Mouse (Mus musculus) gastrocnemius, postnatal 14 days (tissue): ENCODE measurements around the gene Klf7. TPM values are rescaled to one million over a fixed set of nuclear protein-coding genes. Genes with fewer than 3 reads are reported as not detected.
A peak's percentile ranks its signal among the peaks of the same experiment; 100 is the strongest.

ENCODE experiments used
- DNase-seq: peaks from one replicate; pipeline ENCODE4 v3.0.0; 2021; ENCODE audit warnings: mixed read lengths
- intact Hi-C: fragments of 180-260 bp; cut with DNase I; formaldehyde crosslinking; loops from one replicate; pipeline ENCODE4 v1.15.1; 2025; ENCODE audit warnings: low total_unique reads
- microRNA-seq, 2 experiments: library from miRNA; unstranded; fragments of <30 nt; microRNA quantifications; one replicate each; pipeline ENCODE4 v1.2.0; 2021
- total RNA-seq, 2 experiments: library from RNA; stranded (reverse); gene quantifications; 2 replicates each; pipeline ENCODE4 v1.2.3; 2021

The Klf7 gene
- total RNA-seq, 2 experiments from 2014 or later = 9.2 to 10.6 TPM

DNA sequence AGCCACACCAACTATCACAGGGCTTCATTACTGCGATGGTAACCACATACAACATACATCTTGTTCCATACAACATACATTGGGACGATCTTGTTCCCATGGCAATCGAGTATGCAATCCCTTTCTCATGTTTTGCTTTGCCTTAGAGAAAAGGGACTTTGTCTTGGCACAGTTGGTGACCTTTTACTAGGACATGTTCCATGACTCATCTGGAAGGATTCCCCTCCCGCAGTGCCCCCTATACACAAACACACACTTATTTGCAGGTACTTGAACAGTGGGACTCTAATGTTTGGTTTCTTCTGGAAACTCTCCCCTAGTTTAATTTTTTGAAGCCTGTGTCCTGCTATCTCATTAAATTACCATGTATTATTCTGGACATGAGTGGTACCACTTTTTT, 123.2 kb downstream of the Klf7 start:
- intact Hi-C loops = no loop called here
- no peak for DNase-seq

GRCm38 (mm10) chr1:63998139-63998538, 123.9 kb downstream of the Klf7 start:
- intact Hi-C loops = no loop called here
- no peak for DNase-seq

GRCm38 (mm10) chr1:63995828-63996227, 126.3 kb downstream of the Klf7 start:
- DNase-seq = no peak
- intact Hi-C loops = no loop called here

- intact Hi-C loops = no loop called here
Measured at GRCm38 (mm10) chr1:63995137-63995492, 127.0 kb downstream of the Klf7 start.

GRCm38 (mm10) chr1:63994248-63995136, 127.6 kb downstream of the Klf7 start:
- intact Hi-C loops = no loop called here
- DNase-seq = peak; percentile 52

More at GRCm38 (mm10) chr1:63995137-63995492, 127.0 kb downstream of the Klf7 start:
- DNase-seq = no peak

DNA sequence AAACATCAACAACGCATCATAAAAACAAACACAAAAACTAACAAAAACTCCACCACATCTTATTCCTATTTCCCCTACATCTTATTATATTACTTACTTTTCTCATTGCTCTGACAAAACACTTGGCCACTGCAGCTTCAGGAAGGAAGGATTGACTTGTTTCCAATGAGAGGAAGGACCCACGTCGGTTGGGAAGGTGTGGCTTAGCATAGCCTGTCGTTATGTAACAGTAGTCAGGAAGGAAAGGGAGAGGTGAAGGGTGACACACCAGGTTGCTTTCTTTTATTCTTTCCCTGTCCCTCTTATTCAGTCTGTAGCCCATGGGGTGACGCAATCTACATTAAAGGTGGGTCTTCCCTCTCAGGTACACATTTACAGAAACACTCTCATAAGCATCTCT, 129.6 kb downstream of the Klf7 start:
- intact Hi-C loops = no loop called here
- no peak for DNase-seq

GRCm38 (mm10) chr1:63990416-63990815, 131.7 kb downstream of the Klf7 start:
- intact Hi-C loops = no loop called here
- no peak for DNase-seq

DNA sequence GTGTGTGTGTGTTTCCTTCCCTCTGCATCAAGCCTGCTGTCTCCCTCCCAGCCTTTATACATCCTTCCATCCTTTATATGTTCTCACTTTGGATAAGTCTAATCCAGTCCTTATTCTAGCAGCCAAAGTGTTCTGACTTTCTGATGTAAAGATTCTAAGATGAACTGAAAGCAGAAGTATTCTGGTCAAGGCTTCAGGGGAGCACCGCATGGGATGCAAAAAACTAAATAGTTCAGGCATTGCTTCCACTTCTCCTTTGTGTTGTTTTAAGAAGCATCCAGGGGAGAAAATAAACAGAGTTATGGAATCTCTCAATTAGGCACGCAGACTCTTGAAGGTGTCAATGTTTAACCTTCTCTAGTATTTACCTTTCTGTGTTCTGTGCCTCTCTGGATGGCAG, 141.3 kb downstream of the Klf7 start:
- intact Hi-C loops = no loop called here
- DNase-seq = no peak

Small RNAs within 50 kb of the gene (microRNA-seq; reads per million reads assigned to microRNA genes)
- 0 to 1.5 reads per million in 2 experiments for gene Mir6899
